Mouse (Mus musculus): ENCODE data around the gene Sema6c. TPM values are rescaled to one million over a fixed set of nuclear protein-coding genes. Genes with fewer than 3 reads are reported as not detected.

Sema6c gene
- total RNA-seq, 2 experiments from 2014 or later, result 40.3 to 40.5 TPM

GRCm38 (mm10) chr3:95218466-95219137 is 58.3 kb downstream of the Sema6c start:
- intact Hi-C loops (cut with DNase I), result loop anchor here (5.0 kb wide), 1 partner anchor 56 kb away; the partner anchor contains the start of gene Sema6c
- no peak for DNase-seq (ENCODE audit: low spot score in 2 of 2)

GRCm38 (mm10) chr3:95223041-95223440 is 62.8 kb downstream of the Sema6c start:
- intact Hi-C loops (cut with DNase I), result no loop called here
- no peak for DNase-seq (ENCODE audit: low spot score in 2 of 2)

Small RNA genes lying within 50 kb of the gene (microRNA-seq; reads per million reads assigned to microRNA genes)
- 0 reads per million in 2 experiments for gene Mir8099-1

Other genes with a start within 250 kb of the Sema6c start
- gene Selenbp1, start 227.4 kb upstream of the Sema6c start, total RNA-seq (2021), result 1 to 10 TPM; 6.1 to 7.5 TPM
- gene Rfx5, start 206.4 kb upstream of the Sema6c start, total RNA-seq (2021), result 10 to 100 TPM; 18.5 to 23.1 TPM
- 10 to 100 TPM; 49.8 to 52.0 TPM for gene Pi4kb, start 185.7 kb upstream of the Sema6c start, total RNA-seq (2021)
- 10 to 100 TPM; 21.8 to 22.2 TPM for gene Zfp687, start 145.0 kb upstream of the Sema6c start, total RNA-seq (2021)
- 100 to 1,000 TPM; 149 to 157 TPM for gene Psmd4, start 117.8 kb upstream of the Sema6c start, total RNA-seq (2021)
- 10 to 100 TPM; 37.6 to 45.1 TPM for gene Pip5k1a, start 53.5 kb upstream of the Sema6c start, total RNA-seq (2021)
- gene Vps72, start 49.4 kb upstream of the Sema6c start, total RNA-seq (2021), result 10 to 100 TPM; 36.1 to 37.3 TPM
- under 1 TPM; 0.29 to 0.32 TPM for gene Tmod4, start 36.0 kb upstream of the Sema6c start, total RNA-seq (2021)
- gene Scnm1, start 26.4 kb upstream of the Sema6c start, total RNA-seq (2021), result 10 to 100 TPM; 38.8 to 42.8 TPM
- 10 to 100 TPM; 19.2 to 20.7 TPM for gene Lysmd1, start 26.4 kb upstream of the Sema6c start, total RNA-seq (2021)
- gene Tnfaip8l2, start 18.1 kb upstream of the Sema6c start, total RNA-seq (2021), result 1 to 10 TPM; 1.8 to 3.1 TPM
- gene Gabpb2, start 57.5 kb downstream of the Sema6c start, total RNA-seq (2021), result 1 to 10 TPM; 7.5 to 7.8 TPM
- 10 to 100 TPM; 67.3 to 71.2 TPM for gene Cdc42se1, start 68.3 kb downstream of the Sema6c start, total RNA-seq (2021)
- 100 to 1,000 TPM; 468 to 474 TPM for gene Mllt11, start 71.7 kb downstream of the Sema6c start, total RNA-seq (2021)
- not detected for gene Gm128, start 81.1 kb downstream of the Sema6c start, total RNA-seq (2021)
- gene Bnipl, start 90.7 kb downstream of the Sema6c start, total RNA-seq (2021), result under 1 TPM in 1 of 2 experiments, not detected in 1; 0.33 TPM
- gene Mindy1, start 120.9 kb downstream of the Sema6c start, total RNA-seq (2021), result 10 to 100 TPM; 23.5 to 25.5 TPM
- gene Prune1, start 121.6 kb downstream of the Sema6c start, total RNA-seq (2021), result 10 to 100 TPM; 31.7 to 32.3 TPM
- gene Anxa9, start 146.7 kb downstream of the Sema6c start, total RNA-seq (2021), result under 1 TPM; 0.64 to 0.89 TPM
- gene Cers2, start 154.3 kb downstream of the Sema6c start, total RNA-seq (2021), result 10 to 100 TPM; 39.1 to 46.8 TPM
- 10 to 100 TPM; 38.1 to 41.5 TPM for gene Setdb1, start 196.7 kb downstream of the Sema6c start, total RNA-seq (2021)
- gene 4930558C23Rik, start 242.4 kb downstream of the Sema6c start, total RNA-seq (2021), result not detected

Measured in left cerebral cortex, postnatal 14 days (tissue).